Mouse (Mus musculus) embryonic facial prominence, embryonic 10.5 days (tissue): Measurements from ENCODE around the gene Adamts17. TPM values are rescaled to one million over a fixed set of nuclear protein-coding genes. Genes with fewer than 3 reads are reported as not detected.

ENCODE experiments used
- DNase-seq: peaks from one replicate; pipeline ENCODE4 v3.0.0-alpha.2; 2017; ENCODE audit warnings: low spot score
- H3K27ac ChIP-seq: fragments of 300-500 bp; sonication (generic); replicated peaks from 2 replicates; pipeline ENCODE4 v1.5.1; 2016; ENCODE audit warnings: mild to moderate bottlenecking
- H3K27me3 ChIP-seq: fragments of 300-500 bp; sonication (generic); replicated peaks from 2 replicates; pipeline ENCODE4 v1.6.1; 2016; ENCODE audit warnings: low read depth, mild to moderate bottlenecking; ENCODE audit not compliant: poor library complexity, severe bottlenecking
- H3K36me3 ChIP-seq: fragments of 300-500 bp; sonication (generic); replicated peaks from 2 replicates; pipeline ENCODE4 v1.6.1; 2016; ENCODE audit warnings: mild to moderate bottlenecking, moderate library complexity
- H3K4me1 ChIP-seq: fragments of 300-500 bp; sonication (generic); 2 replicates; pipeline ENCODE4 v1.6.1; 2016
- H3K4me3 ChIP-seq: fragments of 300-500 bp; sonication (generic); 2 replicates; pipeline ENCODE4 v1.5.1; 2016; ENCODE audit warnings: mild to moderate bottlenecking, moderate library complexity
- H3K9me3 ChIP-seq: fragments of 300-500 bp; sonication (generic); 2 replicates; pipeline ENCODE4 v1.6.1; 2016; ENCODE audit warnings: mild to moderate bottlenecking
- WGBS: fragments of 180-500 bp; shearing (Covaris S2); methylation state at CpG from one replicate; pipeline ENCODE4 v1.1.7; 2016; 5-methylcytosine and 5-hydroxymethylcytosine counted together
- polyA plus RNA-seq: library from polyadenylated mRNA; unstranded; fragments of >200 nt; fragmentation: Nextera tagmentation; extraction: Ambion mirVana; gene quantifications from 2 replicates; pipeline ENCODE4 v1.2.1, GENCODE M21; 2016

The Adamts17 gene
- polyA plus RNA-seq, 1 experiment from 2014 or later, result 2.6 TPM

DNA sequence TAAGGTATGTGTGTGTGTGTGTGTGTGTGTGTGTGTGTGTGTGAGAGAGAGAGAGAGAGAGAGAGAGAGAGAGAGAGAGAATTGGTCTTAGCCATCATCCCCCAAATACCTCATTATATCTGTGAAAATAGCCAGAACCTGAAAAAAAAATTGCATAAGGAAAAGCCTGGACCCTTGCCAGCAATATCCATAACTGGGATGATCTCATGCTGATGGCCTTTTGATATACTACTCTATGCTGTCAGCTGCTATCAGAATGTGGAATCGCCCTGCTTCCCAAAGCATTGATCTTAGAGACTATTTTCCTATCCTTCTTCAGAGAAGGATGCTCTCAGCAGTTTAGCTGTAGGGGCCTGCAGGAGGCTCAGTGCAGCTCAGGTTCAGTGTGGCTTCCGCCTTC is 257.6 kb downstream of the Adamts17 start:
- Histone ChIP-seq H3K27me3 (no peaks in the 10 kb centered on the region), H3K4me3 (no peak overlapping the region), H3K4me1 (no peaks in the 10 kb centered on the region), H3K9me3 (no peaks in the 10 kb centered on the region), H3K27ac (no peak overlapping the region), H3K36me3 (no peaks in the 10 kb centered on the region)
- DNase-seq, result no peak
- WGBS, result 90% methylated on average over 2 of the region's 2 CpGs

GRCm38 (mm10) chr7:67101418-67101973 is 262.0 kb downstream of the Adamts17 start:
- WGBS, result 84% methylated on average over 3 of the region's 3 CpGs
- H3K27ac ChIP-seq, result no peak overlapping the region
- H3K36me3 ChIP-seq, result no peaks in the 10 kb centered on the region
- no peak overlapping the region for H3K4me3 ChIP-seq
- DNase-seq, result no peak
- H3K27me3 ChIP-seq, result no peaks in the 10 kb centered on the region
- H3K9me3 ChIP-seq, result no peaks in the 10 kb centered on the region
- H3K4me1 ChIP-seq, result peaks cover 6% of the 10 kb centered on the region; the same call in 1 of the 2 replicates

DNA sequence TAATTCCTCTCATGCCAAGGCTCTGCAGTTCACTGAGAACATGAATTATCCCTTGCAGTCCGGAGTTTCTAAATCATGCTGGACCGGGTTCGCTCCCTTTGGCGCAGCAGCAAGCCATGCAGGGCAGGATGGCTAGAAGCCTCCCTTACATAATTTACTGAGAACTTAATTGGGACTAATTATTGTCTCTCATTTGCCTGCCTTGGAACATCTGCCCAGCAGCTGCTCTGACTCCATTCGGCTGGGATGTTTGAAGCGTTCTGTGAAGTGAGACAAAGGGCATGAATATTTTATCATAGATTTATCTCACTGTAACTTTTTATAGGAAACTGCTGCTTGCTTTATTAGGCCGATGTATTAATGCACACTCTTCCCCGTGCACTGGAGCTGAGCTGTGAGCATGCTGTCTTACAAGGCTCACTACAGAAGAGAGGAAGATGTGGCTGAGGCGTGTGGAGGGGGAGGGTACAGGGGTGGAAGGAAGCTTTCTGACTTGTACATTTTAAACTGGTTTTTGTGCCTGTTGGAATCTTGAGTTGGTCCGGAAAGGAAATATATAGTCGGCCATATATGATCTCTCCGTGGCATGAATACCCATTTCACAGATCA is 271.1 kb downstream of the Adamts17 start:
- H3K27ac ChIP-seq, result no peak overlapping the region
- H3K4me3 ChIP-seq, result no peak overlapping the region
- WGBS, result 82% methylated on average over 12 of the region's 12 CpGs
- peaks cover 9% of the 10 kb centered on the region; the same call in 1 of the 2 replicates for H3K4me1 ChIP-seq
- DNase-seq, result no peak
- no peaks in the 10 kb centered on the region for H3K27me3 ChIP-seq
- H3K36me3 ChIP-seq, result no peaks in the 10 kb centered on the region
- H3K9me3 ChIP-seq, result no peaks in the 10 kb centered on the region

GRCm38 (mm10) chr7:67112495-67113216 is 273.1 kb downstream of the Adamts17 start:
- 76% methylated on average over 14 of the region's 14 CpGs for WGBS
- DNase-seq, result no peak
- H3K27ac ChIP-seq, result no peak overlapping the region
- no peaks in the 10 kb centered on the region for H3K9me3 ChIP-seq
- H3K4me3 ChIP-seq, result no peak overlapping the region
- no peaks in the 10 kb centered on the region for H3K36me3 ChIP-seq
- H3K27me3 ChIP-seq, result no peaks in the 10 kb centered on the region
- peaks cover 9% of the 10 kb centered on the region; the same call in 1 of the 2 replicates for H3K4me1 ChIP-seq

DNA sequence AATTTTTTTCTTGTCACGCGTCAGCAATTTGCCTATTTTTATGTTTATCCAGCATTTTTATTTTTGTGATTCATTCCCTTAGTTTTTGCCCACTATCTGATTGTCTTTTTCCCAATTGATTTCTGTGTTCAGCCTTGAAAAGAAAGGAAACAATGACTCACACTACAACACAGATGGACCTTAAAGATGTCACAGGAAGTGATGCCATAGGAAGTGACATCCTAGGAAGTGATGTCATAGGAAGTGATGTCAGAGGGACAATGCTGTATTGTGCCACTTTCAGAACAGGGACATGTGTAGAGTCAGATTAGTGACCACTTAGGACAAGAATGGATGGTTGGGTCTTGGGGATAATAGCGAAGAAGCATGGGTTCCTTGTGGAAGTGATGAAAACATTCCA is 274.5 kb downstream of the Adamts17 start:
- 95% methylated on average over 3 of the region's 3 CpGs for WGBS
- Histone ChIP-seq H3K36me3 (no peaks in the 10 kb centered on the region), H3K27me3 (no peaks in the 10 kb centered on the region), H3K27ac (no peak overlapping the region), H3K4me3 (no peak overlapping the region), H3K4me1 (peaks cover 9% of the 10 kb centered on the region; the same call in 1 of the 2 replicates), H3K9me3 (no peaks in the 10 kb centered on the region)
- DNase-seq, result no peak

- 94% methylated on average over 3 of the region's 3 CpGs for WGBS
- Histone ChIP-seq H3K4me1 (peaks cover 9% of the 10 kb centered on the region; the same call in 1 of the 2 replicates), H3K9me3 (no peaks in the 10 kb centered on the region), H3K4me3 (no peak overlapping the region), H3K36me3 (no peaks in the 10 kb centered on the region), H3K27me3 (no peaks in the 10 kb centered on the region), H3K27ac (no peak overlapping the region)
- DNase-seq, result no peak
Observed at GRCm38 (mm10) chr7:67115056-67115455, 275.5 kb downstream of the Adamts17 start.

GRCm38 (mm10) chr7:67135140-67135539 is 295.6 kb downstream of the Adamts17 start:
- no peak for DNase-seq
- 82% methylated on average over 2 of the region's 2 CpGs for WGBS

GRCm38 (mm10) chr7:67142347-67143015 is 302.9 kb downstream of the Adamts17 start:
- DNase-seq, result no peak
- H3K27ac ChIP-seq, result no peak overlapping the region
- H3K9me3 ChIP-seq, result no peaks in the 10 kb centered on the region
- no peak overlapping the region for H3K4me3 ChIP-seq
- 0 out of 2 replicates have a peak, but pooled peaks cover 4% of the 10 kb centered on the region for H3K27me3 ChIP-seq
- H3K4me1 ChIP-seq, result peaks cover 24% of the 10 kb centered on the region
- H3K36me3 ChIP-seq, result no peaks in the 10 kb centered on the region
- 19% methylated on average over 11 of the region's 11 CpGs for WGBS

More at GRCm38 (mm10) chr7:67135140-67135539, 295.6 kb downstream of the Adamts17 start:
- no peaks in the 10 kb centered on the region for H3K27me3 ChIP-seq
- H3K9me3 ChIP-seq, result no peaks in the 10 kb centered on the region
- H3K4me1 ChIP-seq, result no peaks in the 10 kb centered on the region
- no peak overlapping the region for H3K27ac ChIP-seq
- no peaks in the 10 kb centered on the region for H3K36me3 ChIP-seq
- H3K4me3 ChIP-seq, result no peak overlapping the region

- Histone ChIP-seq H3K36me3 (no peaks in the 10 kb centered on the region), H3K4me3 (no peak overlapping the region), H3K9me3 (no peaks in the 10 kb centered on the region), H3K27ac (no peak overlapping the region), H3K27me3 (no peaks in the 10 kb centered on the region), H3K4me1 (peaks cover 24% of the 10 kb centered on the region)
- DNase-seq, result no peak
- WGBS, result 80% methylated on average over 7 of the region's 7 CpGs
Observed at GRCm38 (mm10) chr7:67145748-67146147, 306.2 kb downstream of the Adamts17 start.

- H3K36me3 ChIP-seq, result no peaks in the 10 kb centered on the region
- no peaks in the 10 kb centered on the region for H3K27me3 ChIP-seq
- no peak for DNase-seq
- H3K27ac ChIP-seq, result no peak overlapping the region
- no peak overlapping the region for H3K4me3 ChIP-seq
- H3K4me1 ChIP-seq, result peaks cover 24% of the 10 kb centered on the region
- H3K9me3 ChIP-seq, result no peaks in the 10 kb centered on the region
- WGBS, result 83% methylated on average over 6 of the region's 6 CpGs
Observed at GRCm38 (mm10) chr7:67146151-67146550, 306.6 kb downstream of the Adamts17 start.

- Histone ChIP-seq H3K4me1 (0 out of 2 replicates have a peak, but pooled peaks cover 7% of the 10 kb centered on the region), H3K9me3 (no peaks in the 10 kb centered on the region; the same call in 1 of the 2 replicates), H3K27ac (no peak overlapping the region), H3K27me3 (no peaks in the 10 kb centered on the region), H3K36me3 (no peaks in the 10 kb centered on the region), H3K4me3 (no peak overlapping the region)
- 94% methylated on average over 16 of the region's 16 CpGs for WGBS
- DNase-seq, result no peak
Observed at GRCm38 (mm10) chr7:67149707-67150106, 310.2 kb downstream of the Adamts17 start.

DNA sequence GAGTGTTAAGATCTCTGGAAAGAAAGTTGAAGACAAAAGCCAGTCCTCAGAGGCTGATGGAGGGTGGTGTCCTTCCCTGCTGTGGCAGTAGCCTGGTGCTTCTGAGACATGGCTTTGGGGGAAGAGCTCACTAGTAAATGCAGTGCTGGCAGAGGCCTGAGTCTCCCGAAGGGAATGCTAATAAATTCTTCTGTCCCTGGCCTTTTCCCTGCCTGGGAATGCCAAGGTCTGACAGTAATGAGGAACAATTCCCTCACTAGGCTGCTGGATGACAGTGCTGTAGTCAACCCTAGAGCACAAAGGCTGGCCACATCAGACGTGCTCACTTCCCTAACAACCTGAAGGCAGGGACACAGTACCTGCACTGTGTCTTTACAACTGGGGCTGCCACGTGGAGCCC is 313.1 kb downstream of the Adamts17 start:
- no peaks in the 10 kb centered on the region for H3K4me1 ChIP-seq
- no peaks in the 10 kb centered on the region for H3K27me3 ChIP-seq
- no peak for DNase-seq
- H3K27ac ChIP-seq, result no peak overlapping the region
- H3K36me3 ChIP-seq, result no peaks in the 10 kb centered on the region
- no peak overlapping the region for H3K4me3 ChIP-seq
- WGBS, result 38% methylated on average over 3 of the region's 3 CpGs
- no peaks in the 10 kb centered on the region; the same call in 1 of the 2 replicates for H3K9me3 ChIP-seq
